ENCODE assay signal across 9 mouse cellular contexts in the genomic region with DNA sequence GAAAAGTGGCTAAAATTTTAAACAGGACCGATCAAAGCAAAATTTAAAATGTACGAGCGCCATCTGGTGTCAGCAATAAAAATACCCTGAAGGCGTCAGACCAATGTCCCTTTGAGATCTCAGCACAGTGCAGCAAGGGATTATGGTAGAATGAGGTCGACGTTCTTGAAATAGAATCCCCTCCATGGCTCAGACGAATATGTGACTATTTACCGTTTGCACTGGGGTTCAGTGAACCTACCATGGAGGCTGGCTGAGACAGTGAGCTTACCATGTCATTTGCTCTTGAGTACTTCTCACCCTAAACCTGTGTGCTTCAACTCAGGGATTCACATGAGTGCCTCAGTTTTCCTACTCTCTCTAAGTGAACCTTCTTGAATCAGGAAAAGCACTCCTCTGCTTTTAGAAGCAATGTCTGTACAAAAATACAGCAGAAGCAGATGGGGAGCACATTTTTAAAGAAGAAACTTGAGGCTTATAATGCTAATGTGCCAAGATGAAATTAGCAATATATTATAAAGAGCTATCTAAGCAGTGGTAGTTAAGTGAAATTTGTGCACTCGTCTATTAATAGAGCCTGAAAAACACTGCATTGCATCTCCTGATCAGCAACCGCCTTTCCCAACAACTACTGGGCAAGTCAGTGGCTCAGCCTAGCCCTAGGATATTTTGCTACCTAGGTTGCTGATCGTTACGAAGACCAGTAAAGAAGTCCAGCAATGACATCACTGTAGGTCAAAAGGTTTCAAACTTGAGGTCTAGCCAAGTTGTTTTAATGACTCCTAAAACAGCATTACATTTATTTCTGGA.
DNase-seq lines count a peak whose midpoint lies in the region; ATAC-seq and TF ChIP-seq lines count a peak whose summit lies in the region.
"Had no signal": no experiment of that assay in that cellular context is flagged by ENCODE, and none has a peak within 500 bp of the region (broad histone marks: within the 10 kb centered on the region; RNA-seq: fewer than 3 reads in every experiment).

No protein-coding gene starts in this region.

- H3K9me3 ChIP-seq in forebrain, embryonic 15.5 days = no peaks in the 10 kb centered on the region
- H3K9me3 ChIP-seq in hindbrain, postnatal 0 days (ENCODE audit: low read length) = no peaks in the 10 kb centered on the region
- H3K9me3 ChIP-seq in midbrain, embryonic 14.5 days (ENCODE audit: control insufficient read depth, low read length) = no peaks in the 10 kb centered on the region
- H3K9me3 ChIP-seq: lung, embryonic 15.5 days had no signal

- no peaks in the 10 kb centered on the region for H3K36me3 ChIP-seq in forebrain, embryonic 15.5 days
- no peaks in the 10 kb centered on the region for H3K36me3 ChIP-seq in hindbrain, postnatal 0 days (ENCODE audit: insufficient read depth, low read length)
- no peaks in the 10 kb centered on the region for H3K36me3 ChIP-seq in midbrain, embryonic 14.5 days (ENCODE audit: control insufficient read depth, insufficient read depth, low read length)
- H3K36me3 ChIP-seq: lung, embryonic 15.5 days had no signal

- H3K27ac ChIP-seq in forebrain, embryonic 15.5 days (replicated peaks) = peak overlapping the region; percentile 24
- no peak overlapping the region for H3K27ac ChIP-seq in hindbrain, postnatal 0 days
- H3K27ac ChIP-seq in midbrain, embryonic 14.5 days (replicated peaks; ENCODE audit: low read depth, low read length) = no peak overlapping the region
- H3K27ac ChIP-seq: lung, embryonic 15.5 days had no signal

- H3K4me3 ChIP-seq in forebrain, embryonic 15.5 days = no peak overlapping the region
- H3K4me3 ChIP-seq in hindbrain, postnatal 0 days (ENCODE audit: low read length) = no peak overlapping the region
- no peak overlapping the region for H3K4me3 ChIP-seq in midbrain, embryonic 14.5 days (replicated peaks; ENCODE audit: low read depth, low read length)
- H3K4me3 ChIP-seq: lung, embryonic 15.5 days had no signal

- peaks cover 13% of the 10 kb centered on the region for H3K4me1 ChIP-seq in forebrain, embryonic 15.5 days
- H3K4me1 ChIP-seq in hindbrain, postnatal 0 days (ENCODE audit: insufficient read depth, low read length) = no peaks in the 10 kb centered on the region
- H3K4me1 ChIP-seq in midbrain, embryonic 14.5 days (ENCODE audit: control insufficient read depth, insufficient read depth, low read length) = 0 out of 2 replicates have a peak, but pooled peaks cover 3% of the 10 kb centered on the region
- H3K4me1 ChIP-seq: lung, embryonic 15.5 days had no signal

- H3K4me2 ChIP-seq in forebrain, embryonic 15.5 days (replicated peaks) = peak overlapping the region; percentile 31
- peak overlapping the region; percentile 30; the same call in 1 of the 2 replicates for H3K4me2 ChIP-seq in hindbrain, postnatal 0 days (ENCODE audit: low read depth, low read length)
- H3K4me2 ChIP-seq in midbrain, embryonic 14.5 days (ENCODE audit: low read length) = peak overlapping the region; percentile 36
- H3K4me2 ChIP-seq: lung, embryonic 15.5 days had no signal

- peak; percentile 72 for TF ChIP-seq CTCF in hindbrain, postnatal 0 days (IDR thresholded peaks at IDR 0.05; ENCODE audit: low read depth)

- DNase-seq in adrenal gland, adult 18-20 months (ENCODE audit: low spot score in 2 of 2) = peak; percentile 16 to 24
- DNase-seq in adrenal gland, postnatal 4 days (ENCODE audit: low spot score in 2 of 2) = no peak
- DNase-seq in cerebellum, adult 11 months = peak; percentile 4
- peak; percentile 82 for DNase-seq in hindbrain, postnatal 0 days (ENCODE audit: low spot score)
- DNase-seq in left cerebral cortex, adult 18-20 months (ENCODE audit: low spot score in 2 of 2) = peak; percentile 78 to 80
- peak; percentile 86 for DNase-seq in midbrain, embryonic 14.5 days
- DNase-seq in T-cell, adult 2 months (ENCODE audit: low spot score) = no peak

- no peak overlapping the region for H3K9ac ChIP-seq in forebrain, embryonic 15.5 days (replicated peaks)
- H3K9ac ChIP-seq in hindbrain, postnatal 0 days (replicated peaks; ENCODE audit: low read length) = no peak overlapping the region
- no peak overlapping the region for H3K9ac ChIP-seq in midbrain, embryonic 14.5 days (replicated peaks; ENCODE audit: low read length)
- H3K9ac ChIP-seq: lung, embryonic 15.5 days had no signal

- no peaks in the 10 kb centered on the region for H3K27me3 ChIP-seq in forebrain, embryonic 15.5 days
- no peaks in the 10 kb centered on the region for H3K27me3 ChIP-seq in hindbrain, postnatal 0 days (ENCODE audit: insufficient read depth, low read length)
- no peaks in the 10 kb centered on the region for H3K27me3 ChIP-seq in midbrain, embryonic 14.5 days (ENCODE audit: control insufficient read depth, insufficient read depth, low read length)
- H3K27me3 ChIP-seq: lung, embryonic 15.5 days had no signal

- ATAC-seq in forebrain, embryonic 15.5 days (replicated peaks) = peak; percentile 84
- ATAC-seq in hindbrain, postnatal 0 days = peak; percentile 80
- peak; percentile 78; the same call in 1 of the 2 replicates for ATAC-seq in midbrain, embryonic 14.5 days (ENCODE audit: low FRiP score, low TSS enrichment)

- 20% methylated on average over 12 of the region's 12 CpGs for WGBS in forebrain, embryonic 15.5 days
- 24% methylated on average over 12 of the region's 12 CpGs for WGBS in hindbrain, postnatal 0 days
- 29% methylated on average over 12 of the region's 12 CpGs for WGBS in midbrain, embryonic 14.5 days

Comparison
In these comparisons a context has a peak if more than half of its experiments do, and no peak if none do; other contexts are left out.
1. DNase-seq: peak in adrenal gland, adult 18-20 months (2 of 2), cerebellum, adult 11 months (single experiment), hindbrain, postnatal 0 days (single experiment), left cerebral cortex, adult 18-20 months (2 of 2) and midbrain, embryonic 14.5 days (single experiment); none in adrenal gland, postnatal 4 days (0 of 2) and T-cell, adult 2 months (single experiment).
2. Peak in every context shown above with its lines, with median percentiles within 50 percentile points of each other: ATAC-seq and H3K4me2 ChIP-seq.